Mouse (Mus musculus) G1E-ER4 (cell line): ENCODE results near the gene Mcm2. TPM values are rescaled to one million over a fixed set of nuclear protein-coding genes. Genes with fewer than 3 reads are reported as not detected.

Experiments used
- GATA1 ChIP-seq: IDR thresholded peaks from one replicate; pipeline ENCODE4 v1.8.0; 2012; ENCODE audit warnings: low read length, inconsistent platforms
- polyA plus RNA-seq: library from polyadenylated mRNA; stranded (reverse); fragments of >175 nt; gene quantifications from 2 replicates; pipeline ENCODE4 v1.2.3, GENCODE M21; 2012

Mcm2 gene
- polyA plus RNA-seq, 1 experiment, result 1,088 TPM

DNA sequence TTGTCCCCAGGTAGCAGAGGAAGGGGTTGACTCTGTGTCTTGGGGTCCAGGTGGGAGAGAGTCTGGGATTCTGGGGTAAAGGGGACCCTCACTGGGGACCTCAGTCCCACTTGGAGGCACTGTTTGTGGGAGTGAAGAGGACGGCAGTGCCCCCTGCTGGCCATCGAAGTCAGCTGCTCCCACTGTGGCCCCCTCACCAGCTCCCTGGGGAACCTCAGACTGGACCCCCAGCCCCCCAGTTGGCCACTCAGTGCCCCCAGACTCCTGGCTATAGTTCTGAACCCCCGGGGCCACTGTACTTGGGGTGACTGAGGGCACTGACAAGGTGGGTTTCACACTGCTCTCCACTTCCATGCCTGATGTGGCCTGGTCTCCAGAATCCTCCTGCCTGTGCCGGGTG, 49.3 kb downstream of the Mcm2 start:
- no peak for TF ChIP-seq GATA1

DNA sequence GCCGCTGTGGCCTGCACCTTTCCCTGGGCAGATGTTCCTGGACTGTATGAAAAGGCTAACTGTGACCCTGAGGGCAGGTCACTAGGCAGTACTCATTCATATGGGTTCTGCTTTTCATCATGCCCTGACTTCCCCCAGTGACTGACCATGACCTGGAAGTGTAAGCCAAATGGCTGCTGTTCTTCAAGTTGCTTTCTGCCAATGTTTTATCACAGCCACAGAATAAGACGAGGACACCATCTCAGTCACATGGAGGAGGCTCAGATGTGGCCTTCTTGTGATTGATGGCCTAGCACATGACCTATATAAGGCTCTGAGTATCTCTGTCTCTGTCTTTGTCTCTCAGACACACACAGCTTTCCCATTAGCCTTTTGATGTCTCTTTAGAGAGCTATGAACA, 51.0 kb downstream of the Mcm2 start:
- no peak for TF ChIP-seq GATA1

DNA sequence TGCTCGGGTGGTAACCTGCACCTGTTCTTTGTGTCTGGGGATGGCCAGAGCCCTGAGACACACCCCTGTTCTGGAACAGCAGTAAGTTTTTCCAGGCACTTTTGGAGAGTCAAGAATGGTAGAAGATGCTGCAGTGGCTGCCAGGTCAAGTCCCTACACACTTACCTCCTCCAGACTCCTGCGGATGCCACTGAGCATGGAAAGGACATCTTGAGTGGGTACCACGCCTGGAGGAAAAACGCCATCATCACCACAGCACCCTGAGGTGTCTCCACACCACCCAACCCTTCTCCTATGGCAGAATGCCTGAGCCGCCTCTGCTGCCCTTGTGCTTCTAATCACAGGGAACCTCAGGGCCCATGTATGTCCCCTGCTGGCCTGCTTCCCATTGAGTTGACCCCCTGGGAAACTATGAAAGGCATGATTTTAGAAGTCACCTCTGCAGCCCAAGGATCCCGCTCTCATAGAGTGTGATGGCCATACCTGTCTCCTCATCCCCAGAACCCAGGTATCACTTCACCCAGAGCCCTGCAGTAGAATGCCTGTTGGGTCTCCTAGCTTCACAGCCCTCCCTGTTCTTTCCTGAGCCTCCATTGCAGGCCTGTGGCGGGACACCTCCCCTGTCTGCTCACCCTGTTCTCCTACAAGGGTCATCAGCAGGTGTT, 53.5 kb downstream of the Mcm2 start:
- TF ChIP-seq GATA1, result no peak

DNA sequence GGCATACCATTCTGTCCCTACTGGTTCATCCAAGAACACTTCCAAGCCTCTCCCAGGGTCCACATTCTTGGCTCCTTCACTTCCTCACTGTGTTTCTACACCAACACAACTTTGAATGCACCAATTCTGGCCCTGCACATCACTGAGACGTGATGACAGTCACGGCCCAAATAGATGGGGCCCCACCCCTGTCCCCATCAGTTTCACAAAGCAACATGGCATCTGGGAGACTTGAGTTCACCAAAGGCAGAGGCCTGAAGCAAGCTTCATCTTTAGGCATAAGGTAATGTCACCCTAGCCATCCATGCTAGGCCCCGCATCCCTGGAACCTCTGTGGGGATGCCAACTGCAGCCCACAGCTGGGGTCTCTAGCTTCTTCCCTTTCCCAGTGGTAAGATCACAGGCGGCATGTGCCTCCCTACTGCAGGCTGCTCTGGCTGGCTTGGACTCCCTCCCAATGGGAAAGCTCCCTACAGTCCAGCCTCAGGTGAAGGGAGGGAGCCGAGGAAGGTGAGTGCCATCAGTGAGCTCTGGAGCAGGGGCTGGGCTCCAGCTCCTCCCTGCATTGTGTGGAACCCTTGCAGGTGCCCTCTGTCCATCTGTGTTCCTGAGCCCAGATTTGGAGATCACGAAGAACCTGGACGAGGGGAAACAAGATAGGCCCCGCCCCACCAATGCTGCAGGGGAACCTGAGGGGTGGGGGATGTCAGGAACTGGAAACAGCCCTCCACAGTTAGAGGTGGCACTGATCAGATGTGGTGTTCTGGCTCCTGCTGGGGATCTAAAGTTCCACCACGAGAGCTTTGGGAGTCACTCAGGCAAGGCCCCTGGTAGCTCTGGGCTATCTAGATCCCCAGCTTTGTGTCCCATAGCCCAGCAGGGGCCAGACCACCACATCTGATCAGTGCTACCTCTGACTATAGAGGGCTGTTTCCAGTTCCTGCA, 54.5 kb downstream of the Mcm2 start:
- TF ChIP-seq GATA1, result no peak

DNA sequence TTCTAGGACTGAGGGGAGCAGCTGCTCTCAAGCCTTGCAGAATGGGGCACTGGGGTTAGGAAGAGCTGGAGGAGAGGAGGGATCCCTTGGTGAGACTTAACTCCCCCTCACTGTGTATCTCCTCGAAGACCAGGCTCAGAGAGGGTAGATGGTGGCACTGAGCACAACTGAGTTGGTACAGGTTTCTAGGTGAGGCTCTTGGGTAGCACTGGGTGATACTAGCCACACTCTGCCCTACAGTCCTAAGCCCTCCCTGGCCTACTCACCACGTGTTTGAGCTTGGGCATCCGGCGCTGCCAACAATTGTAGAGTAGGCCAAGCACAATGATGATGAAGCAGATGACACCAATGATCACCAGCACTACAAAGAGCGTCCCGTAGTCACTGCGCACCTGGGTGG, 55.3 kb downstream of the Mcm2 start:
- no peak for TF ChIP-seq GATA1

DNA sequence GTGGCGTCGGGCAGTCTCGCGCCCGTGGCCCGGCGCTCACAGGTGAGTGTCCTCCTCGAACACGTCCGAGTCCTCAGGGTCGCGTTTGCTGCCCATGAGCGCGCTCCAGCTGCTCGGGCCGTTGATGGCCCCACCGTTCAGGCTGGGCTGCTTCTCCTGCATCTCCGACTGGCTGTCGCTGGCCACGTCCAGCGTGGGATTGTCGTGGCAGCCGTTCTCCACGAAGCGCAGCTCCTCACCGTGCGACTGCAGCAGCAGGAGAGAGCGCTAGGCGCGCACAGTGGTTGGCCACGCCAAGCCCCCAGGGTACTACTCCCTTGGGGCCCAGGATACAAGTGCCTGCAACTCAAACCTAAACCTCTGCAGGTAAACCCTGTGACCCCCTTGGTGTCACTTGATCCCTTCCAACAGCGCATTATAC, 55.8 kb downstream of the Mcm2 start:
- TF ChIP-seq GATA1, result no peak

DNA sequence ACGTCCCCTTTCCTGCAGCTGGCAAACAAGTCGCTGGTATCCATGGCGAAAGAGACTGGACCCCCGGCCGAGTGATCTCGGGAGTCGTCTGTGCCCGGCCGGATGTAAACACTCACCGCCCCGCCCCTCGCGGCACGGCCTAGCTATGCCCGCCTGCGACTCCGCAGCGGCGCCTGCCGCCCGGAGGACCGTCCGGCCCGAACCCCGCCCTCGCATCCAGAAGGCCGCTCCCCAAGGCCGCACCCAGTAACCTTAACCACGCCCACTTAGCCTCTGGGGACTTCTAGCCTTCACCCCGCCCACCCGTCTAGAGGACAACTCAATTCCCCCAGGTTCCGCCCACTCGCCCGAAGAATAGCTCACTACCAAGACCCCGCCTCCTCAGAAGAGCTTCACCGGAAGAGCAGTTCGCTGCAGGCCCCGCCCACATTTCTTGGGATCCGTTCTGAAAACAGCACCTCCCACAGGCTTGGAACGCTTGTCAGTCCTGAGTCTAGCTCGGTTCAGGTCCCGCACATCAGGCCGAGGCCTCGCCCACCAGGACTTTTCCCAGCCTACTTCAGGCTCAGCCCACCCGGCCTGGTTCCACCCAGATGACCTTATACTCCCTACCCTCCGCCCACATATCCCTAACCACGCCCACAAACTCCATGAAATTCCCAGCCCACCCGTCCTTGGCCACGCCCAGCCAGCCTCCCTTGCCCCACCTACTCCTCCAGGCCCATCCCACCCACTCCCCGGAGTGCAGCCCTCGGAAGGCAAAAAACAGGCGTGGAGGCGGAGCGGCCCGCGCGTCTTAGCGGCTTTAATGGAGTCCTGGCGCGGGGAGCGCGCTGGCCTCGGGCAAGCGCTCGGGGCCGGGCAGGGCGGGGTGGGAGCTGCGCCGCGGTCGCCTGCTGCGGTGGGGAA, 56.5 kb downstream of the Mcm2 start, which contains the start of gene Abtb1:
Abtb1 (minus strand) TSS at position 204 of the 909 bp plus-strand sequence.
- TF ChIP-seq GATA1, result no peak

DNA sequence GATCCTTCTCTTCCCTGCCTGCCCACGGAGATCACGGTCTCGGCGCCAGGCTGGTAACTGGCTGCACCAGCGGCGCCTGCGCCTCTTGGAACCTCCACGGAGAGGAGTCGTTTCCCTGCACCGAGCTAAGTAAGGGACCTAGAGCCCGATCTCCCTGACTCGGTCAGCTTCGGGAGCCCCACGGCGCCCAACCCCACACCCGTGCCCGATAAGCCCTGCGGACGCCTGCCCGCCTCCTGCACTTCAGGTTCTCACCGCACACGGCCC, 57.1 kb downstream of the Mcm2 start:
- TF ChIP-seq GATA1, result no peak

DNA sequence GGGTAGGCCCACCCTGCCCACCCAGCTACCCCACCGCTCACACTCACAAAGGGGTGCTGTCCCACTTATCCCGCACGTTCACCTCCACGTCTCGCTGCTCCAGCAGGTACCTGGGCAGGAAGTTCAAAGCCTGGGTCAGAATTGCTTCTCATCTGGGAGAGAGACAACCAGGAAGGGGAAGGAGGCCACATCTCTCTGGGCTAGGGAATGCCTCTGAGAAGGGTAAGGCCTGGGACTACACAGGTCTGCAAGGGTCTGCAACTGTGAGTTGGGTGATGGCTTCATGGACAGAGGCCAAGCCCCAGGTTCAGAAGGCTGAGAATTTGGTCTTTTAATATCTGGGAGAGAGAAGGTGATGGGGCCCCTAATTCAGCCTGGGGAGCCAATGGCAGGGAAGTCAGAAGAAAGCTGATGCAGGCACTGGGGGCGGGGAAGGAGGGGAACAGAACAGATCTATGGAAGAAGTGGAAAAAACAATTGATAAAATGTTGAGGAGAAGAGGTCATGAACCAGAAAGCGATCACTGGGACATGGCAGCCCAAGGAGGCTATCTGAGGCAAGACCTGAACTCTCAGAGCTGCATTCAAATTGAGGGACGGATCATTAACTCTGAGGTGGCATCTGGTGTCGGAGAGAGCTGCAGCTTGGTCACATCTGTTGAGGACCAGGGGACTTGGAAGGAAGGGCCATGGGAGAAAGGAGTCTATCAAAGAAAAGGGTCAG, 57.6 kb downstream of the Mcm2 start:
- TF ChIP-seq GATA1, result no peak

DNA sequence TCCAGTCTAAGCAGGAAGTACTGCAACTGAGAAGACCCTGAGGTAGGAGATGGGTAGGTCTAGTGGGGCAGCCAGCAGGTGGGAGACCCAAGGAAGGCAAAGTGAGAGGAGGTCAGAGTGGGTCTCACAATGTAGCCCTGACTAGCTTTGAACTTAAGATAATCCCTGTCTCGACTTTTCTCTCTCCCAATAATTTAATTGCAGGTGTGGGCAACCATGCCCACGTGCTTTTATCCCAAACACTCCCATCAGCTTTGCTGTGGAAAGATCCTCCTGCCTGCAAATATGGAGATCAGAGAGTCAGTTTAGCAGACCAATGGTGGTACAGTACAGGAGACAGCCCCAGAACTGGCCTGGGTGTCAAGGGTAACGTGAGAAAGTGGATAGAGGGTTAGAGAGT, 58.4 kb downstream of the Mcm2 start:
- no peak for TF ChIP-seq GATA1

DNA sequence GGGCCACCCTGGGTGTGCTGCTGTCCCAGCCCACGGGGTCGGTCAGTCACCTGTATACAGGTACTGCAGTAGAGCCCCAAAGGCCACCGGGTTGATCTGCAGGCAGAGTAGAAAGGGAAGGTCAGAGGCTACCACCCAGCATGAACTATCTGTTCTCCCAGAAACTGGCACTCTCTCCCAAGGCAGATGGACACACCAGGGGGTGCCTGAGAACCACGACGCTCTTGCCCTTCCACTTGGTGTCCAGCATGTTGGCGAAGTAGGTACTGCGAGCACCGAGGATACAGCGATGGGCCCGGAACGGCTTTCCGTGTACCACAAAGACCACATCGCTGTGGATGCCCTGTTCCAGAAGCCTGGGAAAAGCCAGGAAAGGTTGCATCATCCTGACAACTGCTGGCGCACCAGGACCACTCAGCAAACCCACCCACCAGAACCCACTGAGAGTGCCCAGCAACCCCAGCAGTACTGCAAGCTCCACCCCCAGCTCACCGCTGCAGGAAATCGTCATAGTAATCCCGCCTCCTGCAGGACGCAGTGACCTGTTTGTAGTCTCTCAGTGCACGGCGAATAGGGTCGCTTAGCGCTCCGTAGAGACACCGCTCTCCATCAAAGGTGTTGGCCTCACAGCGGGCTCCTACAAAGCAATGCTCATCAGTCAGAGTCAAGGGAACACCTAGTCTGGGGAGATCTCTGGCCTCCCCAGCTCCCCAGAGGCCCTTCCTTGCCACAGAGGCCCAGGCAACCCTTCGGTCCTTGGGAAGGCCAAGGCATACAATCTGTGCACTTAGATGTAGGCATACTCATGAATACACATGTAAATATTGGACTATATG, 59.2 kb downstream of the Mcm2 start:
- TF ChIP-seq GATA1, result no peak

DNA sequence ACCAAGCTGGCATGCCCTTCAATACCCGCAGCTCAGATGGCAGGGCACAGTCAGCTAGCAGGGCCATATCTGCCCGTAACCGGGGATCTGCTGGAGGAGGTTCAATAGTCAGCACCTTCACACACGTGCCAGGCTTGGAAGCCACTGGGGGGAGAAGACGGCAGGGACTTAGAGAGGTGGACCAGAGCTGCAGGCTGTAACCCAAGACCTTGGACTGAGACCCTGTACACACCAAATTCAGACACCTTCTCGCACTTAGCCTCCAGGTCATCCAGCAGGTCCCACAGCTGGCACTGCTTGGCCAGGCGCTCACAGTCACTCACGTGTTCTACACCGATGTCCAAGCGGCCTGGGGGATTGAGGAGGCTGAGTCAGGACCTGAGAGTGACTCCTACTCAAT, 60.0 kb downstream of the Mcm2 start:
- TF ChIP-seq GATA1, result no peak

DNA sequence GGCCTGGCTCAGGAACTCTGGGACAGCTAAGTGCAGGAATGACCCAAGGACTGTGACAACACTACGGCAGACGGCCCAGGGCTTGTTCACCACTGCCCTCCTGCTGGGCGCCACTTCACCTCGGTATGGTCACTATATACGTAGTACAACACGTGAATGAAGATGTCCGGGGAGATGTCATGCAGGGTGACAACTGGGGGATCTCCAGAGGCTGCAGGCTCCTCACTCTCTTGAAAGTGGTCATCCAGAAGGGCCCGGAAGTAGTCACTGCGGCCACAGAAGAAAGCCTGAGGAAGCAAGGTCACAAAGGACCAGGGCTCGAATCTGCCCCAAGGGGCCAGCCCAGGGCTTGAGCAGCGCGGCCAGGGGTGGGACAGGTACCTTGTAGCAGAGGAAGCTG, 60.6 kb downstream of the Mcm2 start:
- TF ChIP-seq GATA1, result no peak

DNA sequence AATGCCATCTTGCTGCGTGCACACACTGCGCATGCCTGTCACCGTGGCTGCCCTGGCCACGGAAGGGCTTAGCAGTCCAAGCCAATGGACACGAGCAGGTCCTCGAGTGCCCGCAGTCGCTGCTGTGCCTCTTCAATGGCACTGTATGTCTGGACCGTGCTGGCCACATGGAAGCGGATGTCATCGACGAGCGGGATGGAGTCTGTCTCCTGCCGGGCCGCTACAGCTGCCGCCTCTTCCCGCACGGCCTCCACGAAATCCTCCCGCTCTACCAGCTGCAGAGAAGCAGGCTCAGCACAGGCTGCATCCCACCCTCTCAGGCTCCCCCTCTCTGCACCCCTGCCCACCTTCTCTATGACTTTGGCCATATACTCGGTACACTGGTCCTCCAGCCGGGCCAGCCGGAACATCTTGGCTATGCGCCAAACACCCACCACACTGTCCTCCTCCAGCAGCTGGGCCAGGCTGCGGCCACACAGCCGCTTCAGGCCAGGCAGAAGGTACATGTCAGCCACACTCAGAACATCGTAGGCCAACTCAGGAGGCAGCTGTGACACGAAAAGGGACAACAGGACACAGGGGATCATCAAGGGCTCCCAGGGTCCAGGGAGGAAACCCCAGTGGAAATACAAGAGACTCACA, 62.3 kb downstream of the Mcm2 start:
- TF ChIP-seq GATA1, result no peak
